ENCODE assay signal across 14 mouse cellular contexts in genomic region chr6:48010727-48011126, GRCm38 (mm10). TPM values are rescaled to one million over a fixed set of nuclear protein-coding genes. Genes with fewer than 3 reads are reported as not detected.
DNase-seq lines count a peak whose midpoint lies in the region; ATAC-seq and TF ChIP-seq lines count a peak whose summit lies in the region.
"Had no signal": no experiment of that assay in that cellular context is flagged by ENCODE, and none has a peak within 500 bp of the region (broad histone marks: within the 10 kb centered on the region; RNA-seq: fewer than 3 reads in every experiment).

No protein-coding gene starts in this region.

- peak; percentile 24 for DNase-seq in A20 (ENCODE audit: low read depth, low spot score)
- peak; percentile 30 to 64 for DNase-seq in heart, adult 2 months
- peak; percentile 88 for DNase-seq in heart, postnatal 0 days (ENCODE audit: low spot score)
- DNase-seq in lung, postnatal 0 days (ENCODE audit: low spot score): peak; percentile 74
- DNase-seq in adipocyte (ENCODE audit: low spot score): no peak
- no peak for DNase-seq in kidney, adult 9 months
- DNase-seq: cerebellum, adult 11 months had no signal

- TF ChIP-seq CTCF in heart, adult 2 months (IDR thresholded peaks at IDR 0.05): no peak
- no peak for TF ChIP-seq CTCF in heart, postnatal 0 days (IDR thresholded peaks at IDR 0.05; ENCODE audit: low read depth)
- TF ChIP-seq CTCF in lung, postnatal 0 days (IDR thresholded peaks at IDR 0.05): no peak

- peaks cover 10% of the 10 kb centered on the region; the same call in 1 of the 2 replicates for H3K9me3 ChIP-seq in heart, postnatal 0 days (replicated peaks; ENCODE audit: control insufficient read depth, low read length)
- no peaks in the 10 kb centered on the region for H3K9me3 ChIP-seq in lung, postnatal 0 days (ENCODE audit: low read length)
- H3K9me3 ChIP-seq: limb, embryonic 15.5 days; neural tube, embryonic 13.5 days had no signal

- no peak overlapping the region for H3K9ac ChIP-seq in heart, adult 2 months (ENCODE audit: low read depth, low read length)
- no peak overlapping the region for H3K9ac ChIP-seq in heart, postnatal 0 days (replicated peaks; ENCODE audit: low read depth, low read length)
- H3K9ac ChIP-seq in lung, postnatal 0 days (replicated peaks; ENCODE audit: low read depth): no peak overlapping the region
- H3K9ac ChIP-seq: limb, embryonic 15.5 days; neural tube, embryonic 13.5 days had no signal

- TF ChIP-seq EP300 in heart, adult 2 months (IDR thresholded peaks at IDR 0.05; ENCODE audit: insufficient read depth, low read depth, low read length): peak; percentile 72; the same call in 1 of the 2 replicates
- TF ChIP-seq EP300 in heart, postnatal 0 days (IDR thresholded peaks at IDR 0.05; ENCODE audit: low read depth): peak; percentile 86
- peak; percentile 84 for TF ChIP-seq EP300 in lung, postnatal 0 days (IDR thresholded peaks at IDR 0.05)

- 0 out of 2 replicates have a peak, but pooled peaks cover 3% of the 10 kb centered on the region for H3K27me3 ChIP-seq in heart, adult 2 months (ENCODE audit: control insufficient read depth, insufficient read depth, low read length)
- peaks cover 68% of the 10 kb centered on the region for H3K27me3 ChIP-seq in heart, postnatal 0 days (ENCODE audit: control insufficient read depth, insufficient read depth, low read length)
- H3K27me3 ChIP-seq in lung, postnatal 0 days (replicated peaks; ENCODE audit: insufficient read depth, low read length): no peaks in the 10 kb centered on the region
- H3K27me3 ChIP-seq: limb, embryonic 15.5 days; neural tube, embryonic 13.5 days had no signal

- no peak overlapping the region for H3K27ac ChIP-seq in heart, adult 2 months
- H3K27ac ChIP-seq in heart, postnatal 0 days (ENCODE audit: low read depth): no peak overlapping the region
- H3K27ac ChIP-seq in lung, postnatal 0 days (ENCODE audit: low read length): no peak overlapping the region
- H3K27ac ChIP-seq: left cerebral cortex, adult 2 months; limb, embryonic 15.5 days; neural tube, embryonic 13.5 days had no signal

- WGBS in heart, adult 2 months: 23% methylated on average over 8 of the region's 8 CpGs
- 21% methylated on average over 8 of the region's 8 CpGs for WGBS in heart, postnatal 0 days
- 20% methylated on average over 8 of the region's 8 CpGs for WGBS in lung, postnatal 0 days

- H3K79me2 ChIP-seq in heart, adult 2 months (replicated peaks; ENCODE audit: control insufficient read depth, insufficient read depth, low read length): no peaks in the 10 kb centered on the region

- peak overlapping the region; percentile 23; the same call in 1 of the 2 replicates for H3K4me2 ChIP-seq in heart, postnatal 0 days (ENCODE audit: low read depth, low read length)
- no peak overlapping the region for H3K4me2 ChIP-seq in lung, postnatal 0 days (replicated peaks; ENCODE audit: low read depth, low read length)
- H3K4me2 ChIP-seq: limb, embryonic 15.5 days; neural tube, embryonic 13.5 days had no signal

- peak; percentile 96 for ATAC-seq in heart, postnatal 0 days (ENCODE audit: insufficient read depth, low read depth)
- ATAC-seq in lung, postnatal 0 days: peak; percentile 95
- ATAC-seq in monocyte, adult 5-6 weeks (replicated peaks; ENCODE audit: insufficient number of reproducible peaks, low FRiP score, low TSS enrichment, poor library complexity, severe bottlenecking): no peak
- ATAC-seq: CD4-positive, CD25-positive, alpha-beta regulatory T cell, adult 4 months; midbrain, embryonic 16.5 days had no signal

- no peaks in the 10 kb centered on the region for H3K4me1 ChIP-seq in heart, adult 2 months (ENCODE audit: control insufficient read depth, insufficient read depth, low read length)
- no peaks in the 10 kb centered on the region for H3K4me1 ChIP-seq in heart, postnatal 0 days (ENCODE audit: control insufficient read depth, insufficient read depth)
- H3K4me1 ChIP-seq in lung, postnatal 0 days (ENCODE audit: insufficient read depth, low read depth, low read length): no peaks in the 10 kb centered on the region

- TF ChIP-seq POLR2A in heart, adult 2 months (IDR thresholded peaks at IDR 0.05; ENCODE audit: insufficient read depth, low read depth, low read length): no peak

- no peaks in the 10 kb centered on the region for H3K36me3 ChIP-seq in heart, adult 2 months (ENCODE audit: control insufficient read depth, insufficient read depth, low read length)
- H3K36me3 ChIP-seq in heart, postnatal 0 days (replicated peaks; ENCODE audit: control insufficient read depth, insufficient read depth, low read length): no peaks in the 10 kb centered on the region
- H3K36me3 ChIP-seq in lung, postnatal 0 days (ENCODE audit: insufficient read depth, low read length): no peaks in the 10 kb centered on the region
- H3K36me3 ChIP-seq: limb, embryonic 15.5 days; neural tube, embryonic 13.5 days had no signal

- H3K4me3 ChIP-seq in heart, adult 2 months: no peak overlapping the region
- no peak overlapping the region for H3K4me3 ChIP-seq in heart, postnatal 0 days (ENCODE audit: low read depth, low read length)
- no peak overlapping the region for H3K4me3 ChIP-seq in lung, postnatal 0 days (ENCODE audit: low read depth, low read length)
- H3K4me3 ChIP-seq: erythroblast, embryonic 14.5 days; left cerebral cortex, adult 2 months; limb, embryonic 15.5 days; neural tube, embryonic 13.5 days had no signal

- intact Hi-C loops in heart, adult 2 months (cut with DNase I): no loop called here

RNA-seq across cellular contexts. Expression of gene Zfp777, which starts 38.0 kb away (rescaled TPM):
- total RNA-seq in heart, adult 2 months (2021): 10 to 100 TPM; 13.8 to 15.6 TPM
- polyA plus RNA-seq in heart, adult 2 months (2012; rRNA removed): 10.0 and 15.8 TPM in 2 replicates
- total RNA-seq in heart, postnatal 0 days (2014; rRNA removed; ENCODE audit: low replicate concordance): 9.6 and 25.5 TPM in 2 replicates
- polyA plus RNA-seq in heart, postnatal 0 days (2015; fragmentation: Nextera tagmentation; extraction: Ambion mirVana): 1.7 and 2.4 TPM in 2 replicates
- 4.7 TPM in 2 replicates for polyA plus RNA-seq in lung, postnatal 0 days (2015; fragmentation: Nextera tagmentation; extraction: Ambion mirVana)
- total RNA-seq in monocyte, adult 5-6 weeks (2017): 8.5 to 22.4 TPM (median 21.5 TPM) in 3 replicates

RNA-seq across cellular contexts. Expression of gene Zfp956, which starts 57.5 kb away (rescaled TPM):
- 1 to 10 TPM; 1.1 to 1.7 TPM for total RNA-seq in heart, adult 2 months (2021)
- polyA plus RNA-seq in heart, adult 2 months (2012; rRNA removed): 2.6 and 3.3 TPM in 2 replicates
- 2.2 and 2.4 TPM in 2 replicates for total RNA-seq in heart, postnatal 0 days (2014; rRNA removed; ENCODE audit: low replicate concordance)
- polyA plus RNA-seq in heart, postnatal 0 days (2015; fragmentation: Nextera tagmentation; extraction: Ambion mirVana): 1.2 and 2.0 TPM in 2 replicates
- polyA plus RNA-seq in lung, postnatal 0 days (2015; fragmentation: Nextera tagmentation; extraction: Ambion mirVana): 4.7 and 5.3 TPM in 2 replicates
- 5.6 to 8.3 TPM (median 7.9 TPM) in 3 replicates for total RNA-seq in monocyte, adult 5-6 weeks (2017)

Comparison
In these comparisons a context has a peak if more than half of its experiments do, and no peak if none do; other contexts are left out.
1. DNase-seq: peak in A20 (single experiment), heart, adult 2 months (2 of 2), heart, postnatal 0 days (single experiment) and lung, postnatal 0 days (single experiment); none in adipocyte (single experiment) and kidney, adult 9 months (single experiment).